Mouse (Mus musculus): ENCODE data around the gene Pakap. TPM values are rescaled to one million over a fixed set of nuclear protein-coding genes. Genes with fewer than 3 reads are reported as not detected.
"Not testable (repeated sequence)": the region's sequence is repeated elsewhere in the genome, so short reads cannot be mapped to it uniquely, and the experiment has no call there.

Gene Pakap
- polyA plus RNA-seq, 1 experiment from 2014 or later = 1.7 TPM

DNA sequence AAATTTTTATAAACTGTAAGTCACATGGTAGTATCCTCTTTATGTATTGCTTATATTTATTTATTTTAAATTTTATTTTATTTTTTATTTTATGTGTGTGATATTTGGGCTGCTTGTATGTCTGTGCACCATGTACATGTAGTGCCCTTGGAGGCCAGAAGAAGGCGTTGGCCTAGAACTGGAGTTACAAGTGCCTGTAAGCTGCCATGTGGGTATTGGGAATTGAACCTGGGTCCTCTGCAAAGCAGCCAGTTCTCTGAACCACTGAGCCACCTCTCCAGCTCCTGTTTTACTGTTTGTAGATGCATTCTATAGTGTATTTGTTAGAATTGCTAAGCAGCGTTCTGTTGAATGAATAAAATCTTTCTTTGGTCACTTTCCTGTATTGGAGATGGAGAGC, 320.3 kb downstream of the Pakap start:
- WGBS (ENCODE audit: insufficient replicate concordance) = 69% methylated on average over 2 of the region's 2 CpGs
- H3K27me3 ChIP-seq (ENCODE audit: control insufficient read depth, insufficient read depth, low read depth, low read length) = no peaks in the 10 kb centered on the region
- no peaks in the 10 kb centered on the region for H3K36me3 ChIP-seq (ENCODE audit: control insufficient read depth, insufficient read depth)
- H3K9ac ChIP-seq (ENCODE audit: low read depth, low read length) = no peak overlapping the region
- H3K4me3 ChIP-seq (ENCODE audit: low read depth, low read length) = no peak overlapping the region
- no peaks in the 10 kb centered on the region for H3K9me3 ChIP-seq (replicated peaks; ENCODE audit: control insufficient read depth, low read length)
- no peak overlapping the region for H3K4me2 ChIP-seq (ENCODE audit: low read depth, low read length)
- ATAC-seq (ENCODE audit: low read depth) = no peak
- H3K4me1 ChIP-seq (ENCODE audit: control insufficient read depth, low read depth, low read length) = no peaks in the 10 kb centered on the region
- H3K27ac ChIP-seq (ENCODE audit: low read length) = no peak overlapping the region

- not testable (repeated sequence) for H3K4me3 ChIP-seq (ENCODE audit: low read depth, low read length); H3K27ac ChIP-seq (ENCODE audit: low read length); ATAC-seq (ENCODE audit: low read depth); H3K4me1 ChIP-seq (ENCODE audit: control insufficient read depth, low read depth, low read length); H3K9me3 ChIP-seq (replicated peaks; ENCODE audit: control insufficient read depth, low read length); H3K36me3 ChIP-seq (ENCODE audit: control insufficient read depth, insufficient read depth); H3K9ac ChIP-seq (ENCODE audit: low read depth, low read length); H3K4me2 ChIP-seq (ENCODE audit: low read depth, low read length); H3K27me3 ChIP-seq (ENCODE audit: control insufficient read depth, insufficient read depth, low read depth, low read length)
- WGBS (ENCODE audit: insufficient replicate concordance) = 69% methylated on average over 1 of the region's 1 CpGs
Observed at GRCm38 (mm10) chr4:57888978-57889377, 321.0 kb downstream of the Pakap start.

DNA sequence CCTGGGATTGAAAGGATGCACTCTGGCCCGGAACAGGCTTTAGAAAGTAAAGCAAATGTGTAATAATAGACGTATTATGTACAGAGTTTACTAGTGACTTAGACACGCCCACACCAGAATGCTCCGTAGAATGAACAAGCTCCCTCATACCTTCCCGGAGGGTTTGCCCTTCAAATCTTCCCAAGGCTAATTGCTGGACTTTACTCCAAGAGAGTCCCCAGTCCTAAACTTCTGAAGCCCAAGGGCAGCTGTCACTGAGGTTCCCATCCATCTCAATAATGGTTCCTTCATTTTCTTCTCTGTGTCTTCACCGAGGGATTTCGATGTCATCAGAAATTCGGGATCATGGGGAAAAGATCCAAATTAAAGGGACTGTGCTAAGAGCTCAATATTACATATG, 321.8 kb downstream of the Pakap start:
- Histone ChIP-seq H3K27ac (ENCODE audit: low read length) (no peak overlapping the region), H3K4me3 (ENCODE audit: low read depth, low read length) (no peak overlapping the region), H3K9ac (ENCODE audit: low read depth, low read length) (no peak overlapping the region), H3K9me3 (replicated peaks; ENCODE audit: control insufficient read depth, low read length) (no peaks in the 10 kb centered on the region), H3K27me3 (ENCODE audit: control insufficient read depth, insufficient read depth, low read depth, low read length) (no peaks in the 10 kb centered on the region), H3K36me3 (ENCODE audit: control insufficient read depth, insufficient read depth) (no peaks in the 10 kb centered on the region), H3K4me2 (ENCODE audit: low read depth, low read length) (no peak overlapping the region), H3K4me1 (ENCODE audit: control insufficient read depth, low read depth, low read length) (no peaks in the 10 kb centered on the region)
- no peak for ATAC-seq (ENCODE audit: low read depth)
- 76% methylated on average over 8 of the region's 8 CpGs for WGBS (ENCODE audit: insufficient replicate concordance)

GRCm38 (mm10) chr4:57892001-57892586, 324.1 kb downstream of the Pakap start:
- no peak overlapping the region for H3K9ac ChIP-seq (ENCODE audit: low read depth, low read length)
- H3K36me3 ChIP-seq (ENCODE audit: control insufficient read depth, insufficient read depth) = no peaks in the 10 kb centered on the region
- H3K27me3 ChIP-seq (ENCODE audit: control insufficient read depth, insufficient read depth, low read depth, low read length) = no peaks in the 10 kb centered on the region
- no peak for ATAC-seq (ENCODE audit: low read depth)
- H3K4me3 ChIP-seq (ENCODE audit: low read depth, low read length) = no peak overlapping the region
- WGBS (ENCODE audit: insufficient replicate concordance) = 69% methylated on average over 10 of the region's 10 CpGs
- H3K4me1 ChIP-seq (ENCODE audit: control insufficient read depth, low read depth, low read length) = no peaks in the 10 kb centered on the region
- no peaks in the 10 kb centered on the region for H3K9me3 ChIP-seq (replicated peaks; ENCODE audit: control insufficient read depth, low read length)
- H3K27ac ChIP-seq (ENCODE audit: low read length) = no peak overlapping the region
- no peak overlapping the region for H3K4me2 ChIP-seq (ENCODE audit: low read depth, low read length)

GRCm38 (mm10) chr4:57895140-57895539, 327.2 kb downstream of the Pakap start:
- H3K27me3 ChIP-seq (ENCODE audit: control insufficient read depth, insufficient read depth, low read depth, low read length) = no peaks in the 10 kb centered on the region
- no peaks in the 10 kb centered on the region for H3K9me3 ChIP-seq (replicated peaks; ENCODE audit: control insufficient read depth, low read length)
- no peak overlapping the region for H3K4me3 ChIP-seq (ENCODE audit: low read depth, low read length)
- no peaks in the 10 kb centered on the region for H3K4me1 ChIP-seq (ENCODE audit: control insufficient read depth, low read depth, low read length)
- H3K4me2 ChIP-seq (ENCODE audit: low read depth, low read length) = no peak overlapping the region
- H3K27ac ChIP-seq (ENCODE audit: low read length) = no peak overlapping the region
- H3K36me3 ChIP-seq (ENCODE audit: control insufficient read depth, insufficient read depth) = no peaks in the 10 kb centered on the region
- WGBS (ENCODE audit: insufficient replicate concordance) = 54% methylated on average over 5 of the region's 5 CpGs
- H3K9ac ChIP-seq (ENCODE audit: low read depth, low read length) = no peak overlapping the region
- ATAC-seq (ENCODE audit: low read depth) = no peak

DNA sequence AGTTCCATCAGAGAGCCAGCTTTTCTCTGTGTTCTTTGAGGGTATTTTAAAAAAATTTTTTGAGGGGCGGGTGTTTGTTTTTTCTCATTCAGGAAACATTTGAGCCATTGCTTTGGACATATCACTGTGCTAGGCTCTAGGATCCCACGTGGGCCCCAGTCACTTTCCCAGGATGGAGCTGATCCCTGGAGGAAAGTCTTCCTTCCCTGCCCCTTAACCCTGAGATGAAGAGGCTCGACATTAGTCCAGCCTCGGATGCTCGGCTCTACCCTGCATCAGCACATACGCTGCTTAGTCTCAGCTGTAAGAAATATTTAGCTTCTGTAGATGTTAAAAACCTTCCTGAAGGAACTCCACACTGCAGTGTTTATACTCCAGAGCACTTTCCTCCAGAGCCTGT, 327.9 kb downstream of the Pakap start:
- Histone ChIP-seq H3K27me3 (ENCODE audit: control insufficient read depth, insufficient read depth, low read depth, low read length) (no peaks in the 10 kb centered on the region), H3K9ac (ENCODE audit: low read depth, low read length) (no peak overlapping the region), H3K9me3 (replicated peaks; ENCODE audit: control insufficient read depth, low read length) (no peaks in the 10 kb centered on the region), H3K36me3 (ENCODE audit: control insufficient read depth, insufficient read depth) (no peaks in the 10 kb centered on the region), H3K4me3 (ENCODE audit: low read depth, low read length) (no peak overlapping the region), H3K4me1 (ENCODE audit: control insufficient read depth, low read depth, low read length) (no peaks in the 10 kb centered on the region), H3K4me2 (ENCODE audit: low read depth, low read length) (no peak overlapping the region), H3K27ac (ENCODE audit: low read length) (no peak overlapping the region)
- WGBS (ENCODE audit: insufficient replicate concordance) = 57% methylated on average over 6 of the region's 6 CpGs
- ATAC-seq (ENCODE audit: low read depth) = no peak

- no peaks in the 10 kb centered on the region for H3K9me3 ChIP-seq (replicated peaks; ENCODE audit: control insufficient read depth, low read length)
- H3K4me1 ChIP-seq (ENCODE audit: control insufficient read depth, low read depth, low read length) = no peaks in the 10 kb centered on the region
- no peak overlapping the region for H3K9ac ChIP-seq (ENCODE audit: low read depth, low read length)
- H3K4me3 ChIP-seq (ENCODE audit: low read depth, low read length) = no peak overlapping the region
- H3K27ac ChIP-seq (ENCODE audit: low read length) = no peak overlapping the region
- no peak for ATAC-seq (ENCODE audit: low read depth)
- H3K27me3 ChIP-seq (ENCODE audit: control insufficient read depth, insufficient read depth, low read depth, low read length) = no peaks in the 10 kb centered on the region
- no peaks in the 10 kb centered on the region for H3K36me3 ChIP-seq (ENCODE audit: control insufficient read depth, insufficient read depth)
- 62% methylated on average over 3 of the region's 3 CpGs for WGBS (ENCODE audit: insufficient replicate concordance)
- H3K4me2 ChIP-seq (ENCODE audit: low read depth, low read length) = no peak overlapping the region
Observed at GRCm38 (mm10) chr4:57896631-57897030, 328.7 kb downstream of the Pakap start.

- no peak for ATAC-seq (ENCODE audit: low read depth)
- Histone ChIP-seq H3K9me3 (replicated peaks; ENCODE audit: control insufficient read depth, low read length) (no peaks in the 10 kb centered on the region), H3K4me3 (ENCODE audit: low read depth, low read length) (no peak overlapping the region), H3K4me1 (ENCODE audit: control insufficient read depth, low read depth, low read length) (no peaks in the 10 kb centered on the region), H3K36me3 (ENCODE audit: control insufficient read depth, insufficient read depth) (no peaks in the 10 kb centered on the region), H3K27me3 (ENCODE audit: control insufficient read depth, insufficient read depth, low read depth, low read length) (no peaks in the 10 kb centered on the region), H3K4me2 (ENCODE audit: low read depth, low read length) (no peak overlapping the region), H3K9ac (ENCODE audit: low read depth, low read length) (no peak overlapping the region), H3K27ac (ENCODE audit: low read length) (no peak overlapping the region)
- 5% methylated on average over 4 of the region's 4 CpGs for WGBS (ENCODE audit: insufficient replicate concordance)
Observed at GRCm38 (mm10) chr4:57901210-57901609, 333.2 kb downstream of the Pakap start.

DNA sequence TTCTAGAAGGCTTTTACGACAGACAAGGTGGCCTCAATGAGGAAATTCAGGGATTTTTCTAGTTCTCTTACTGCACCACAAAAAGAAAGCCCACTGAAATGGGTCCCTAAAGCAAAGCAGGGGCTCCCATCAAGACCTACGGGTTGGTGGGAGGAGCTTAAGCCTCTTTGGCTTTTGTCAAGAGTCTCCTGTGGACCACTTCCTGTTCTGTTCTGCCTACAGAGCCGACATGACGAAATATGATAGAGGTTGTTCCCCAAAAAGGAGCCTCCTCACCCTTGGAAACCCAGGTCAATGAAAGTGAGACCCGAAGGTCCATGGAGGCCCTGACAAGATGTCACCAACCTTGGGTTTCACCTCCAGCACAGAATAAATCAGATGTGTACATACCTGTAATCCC, 334.6 kb downstream of the Pakap start:
- Histone ChIP-seq H3K4me1 (ENCODE audit: control insufficient read depth, low read depth, low read length) (no peaks in the 10 kb centered on the region), H3K4me3 (ENCODE audit: low read depth, low read length) (no peak overlapping the region), H3K4me2 (ENCODE audit: low read depth, low read length) (no peak overlapping the region), H3K27me3 (ENCODE audit: control insufficient read depth, insufficient read depth, low read depth, low read length) (no peaks in the 10 kb centered on the region), H3K27ac (ENCODE audit: low read length) (no peak overlapping the region), H3K36me3 (ENCODE audit: control insufficient read depth, insufficient read depth) (no peaks in the 10 kb centered on the region), H3K9ac (ENCODE audit: low read depth, low read length) (no peak overlapping the region), H3K9me3 (replicated peaks; ENCODE audit: control insufficient read depth, low read length) (no peaks in the 10 kb centered on the region)
- 39% methylated on average over 5 of the region's 5 CpGs for WGBS (ENCODE audit: insufficient replicate concordance)
- no peak for ATAC-seq (ENCODE audit: low read depth)

All from liver, embryonic 16.5 days (tissue).